In genomic region chr9:31578506-31579173, GRCm38 (mm10) we compare ENCODE assay signal across 19 mouse cellular contexts.
A peak's percentile ranks its signal among the peaks of the same experiment; 100 is the strongest.
DNase-seq lines count a peak whose midpoint lies in the region; ATAC-seq and TF ChIP-seq lines count a peak whose summit lies in the region.
"Had no signal": no experiment of that assay in that cellular context is flagged by ENCODE, and none has a peak within 500 bp of the region (broad histone marks: within the 10 kb centered on the region; RNA-seq: fewer than 3 reads in every experiment).

No protein-coding gene starts in this region.

- no peak for TF ChIP-seq EP300 in stomach, postnatal 0 days (optimal IDR thresholded peaks at IDR 0.05)

- ATAC-seq in forebrain, embryonic 11.5 days (replicated peaks; ENCODE audit: low FRiP score) = no peak
- no peak for ATAC-seq in forebrain, postnatal 0 days
- ATAC-seq in stomach, embryonic 15.5 days (ENCODE audit: insufficient read depth, low FRiP score, low read depth) = 0 out of 2 replicates have a peak, but pooled peaks have one; percentile 18
- no peak for ATAC-seq in stomach, postnatal 0 days (ENCODE audit: low FRiP score, low TSS enrichment)
- ATAC-seq: forebrain, embryonic 14.5 days; hindbrain, postnatal 0 days had no signal

- H3K9ac ChIP-seq in forebrain, embryonic 11.5 days (ENCODE audit: low read length) = no peak overlapping the region
- no peak overlapping the region for H3K9ac ChIP-seq in forebrain, postnatal 0 days
- no peak overlapping the region for H3K9ac ChIP-seq in stomach, embryonic 15.5 days
- H3K9ac ChIP-seq in stomach, postnatal 0 days (ENCODE audit: low read length) = no peak overlapping the region
- H3K9ac ChIP-seq: heart, embryonic 15.5 days; hindbrain, embryonic 13.5 days had no signal

- no peaks in the 10 kb centered on the region for H3K36me3 ChIP-seq in forebrain, embryonic 11.5 days (ENCODE audit: control insufficient read depth, insufficient read depth, low read length)
- H3K36me3 ChIP-seq in forebrain, postnatal 0 days (ENCODE audit: insufficient read depth) = no peaks in the 10 kb centered on the region
- H3K36me3 ChIP-seq in stomach, embryonic 15.5 days = no peaks in the 10 kb centered on the region
- no peaks in the 10 kb centered on the region for H3K36me3 ChIP-seq in stomach, postnatal 0 days (ENCODE audit: control insufficient read depth, insufficient read depth, low read length)
- H3K36me3 ChIP-seq: embryonic facial prominence, embryonic 10.5 days; heart, embryonic 10.5 days; heart, embryonic 15.5 days; hindbrain, embryonic 13.5 days had no signal

- H3K9me3 ChIP-seq in forebrain, embryonic 11.5 days (ENCODE audit: control insufficient read depth, low read length) = no peaks in the 10 kb centered on the region
- no peaks in the 10 kb centered on the region for H3K9me3 ChIP-seq in forebrain, postnatal 0 days (ENCODE audit: low read length)
- H3K9me3 ChIP-seq in stomach, embryonic 15.5 days = no peaks in the 10 kb centered on the region
- no peaks in the 10 kb centered on the region for H3K9me3 ChIP-seq in stomach, postnatal 0 days (ENCODE audit: control insufficient read depth, low read length)
- H3K9me3 ChIP-seq: embryonic facial prominence, embryonic 10.5 days; heart, embryonic 10.5 days; heart, embryonic 15.5 days; hindbrain, embryonic 13.5 days had no signal

- H3K27ac ChIP-seq in forebrain, embryonic 11.5 days (ENCODE audit: low read depth, low read length) = no peak overlapping the region
- H3K27ac ChIP-seq in forebrain, postnatal 0 days (ENCODE audit: low read depth, low read length) = no peak overlapping the region
- no peak overlapping the region for H3K27ac ChIP-seq in stomach, embryonic 15.5 days
- no peak overlapping the region for H3K27ac ChIP-seq in stomach, postnatal 0 days (replicated peaks)
- H3K27ac ChIP-seq: embryonic facial prominence, embryonic 10.5 days; heart, embryonic 10.5 days; heart, embryonic 15.5 days; hindbrain, embryonic 13.5 days; hindbrain, postnatal 0 days had no signal

- H3K27me3 ChIP-seq in forebrain, embryonic 11.5 days (ENCODE audit: control insufficient read depth, insufficient read depth, low read length) = no peaks in the 10 kb centered on the region
- H3K27me3 ChIP-seq in forebrain, postnatal 0 days (ENCODE audit: insufficient read depth, low read length) = no peaks in the 10 kb centered on the region
- H3K27me3 ChIP-seq in stomach, embryonic 15.5 days (replicated peaks) = no peaks in the 10 kb centered on the region
- H3K27me3 ChIP-seq in stomach, postnatal 0 days (ENCODE audit: control insufficient read depth, insufficient read depth, low read length) = no peaks in the 10 kb centered on the region
- H3K27me3 ChIP-seq: hindbrain, embryonic 13.5 days had no signal

- TF ChIP-seq CTCF in forebrain, postnatal 0 days (IDR thresholded peaks at IDR 0.05; ENCODE audit: low read depth) = no peak
- no peak for TF ChIP-seq CTCF in stomach, postnatal 0 days (IDR thresholded peaks at IDR 0.05; ENCODE audit: low read depth)

- intact Hi-C loops in gastrocnemius, postnatal 14 days (cut with DNase I; ENCODE audit: low total_unique reads) = no loop called here

- no peak overlapping the region for H3K4me3 ChIP-seq in forebrain, embryonic 11.5 days (ENCODE audit: low read depth, low read length)
- H3K4me3 ChIP-seq in forebrain, postnatal 0 days (ENCODE audit: low read depth, low read length) = no peak overlapping the region
- no peak overlapping the region for H3K4me3 ChIP-seq in stomach, embryonic 15.5 days (replicated peaks)
- H3K4me3 ChIP-seq in stomach, postnatal 0 days (ENCODE audit: low read depth, low read length) = no peak overlapping the region
- H3K4me3 ChIP-seq: embryonic facial prominence, embryonic 10.5 days; heart, embryonic 10.5 days; heart, embryonic 15.5 days; hindbrain, embryonic 13.5 days had no signal

- peak; percentile 6 for DNase-seq in forebrain, embryonic 11.5 days (ENCODE audit: low spot score)
- no peak for DNase-seq in forebrain, postnatal 0 days
- no peak for DNase-seq in stomach, postnatal 0 days (ENCODE audit: low spot score)
- DNase-seq in gastrocnemius, postnatal 14 days = peak; percentile 32
- no peak for DNase-seq in neural tube, embryonic 10.5 days (ENCODE audit: extremely low spot score, low spot score)
- no peak for DNase-seq in ovary, adult 18-20 months (ENCODE audit: low spot score)
- DNase-seq: adrenal gland, postnatal 10 days; cerebellum, adult 18-20 months; cerebellum, adult 9-11 months; cerebellum, postnatal 36 days; heart, adult 18-20 months; heart, postnatal 14 days had no signal

- no peaks in the 10 kb centered on the region for H3K4me1 ChIP-seq in forebrain, embryonic 11.5 days (replicated peaks; ENCODE audit: control insufficient read depth, insufficient read depth, low read length)
- H3K4me1 ChIP-seq in forebrain, postnatal 0 days (ENCODE audit: insufficient read depth) = no peaks in the 10 kb centered on the region
- no peaks in the 10 kb centered on the region for H3K4me1 ChIP-seq in stomach, embryonic 15.5 days
- H3K4me1 ChIP-seq in stomach, postnatal 0 days (replicated peaks; ENCODE audit: control insufficient read depth, insufficient read depth) = no peaks in the 10 kb centered on the region
- H3K4me1 ChIP-seq: embryonic facial prominence, embryonic 10.5 days; heart, embryonic 10.5 days; heart, embryonic 15.5 days; hindbrain, embryonic 13.5 days had no signal

- H3K4me2 ChIP-seq in forebrain, embryonic 11.5 days (ENCODE audit: low read depth, low read length, severe bottlenecking) = no peak overlapping the region
- no peak overlapping the region for H3K4me2 ChIP-seq in forebrain, postnatal 0 days (ENCODE audit: low read depth)
- H3K4me2 ChIP-seq in stomach, embryonic 15.5 days = no peak overlapping the region
- no peak overlapping the region for H3K4me2 ChIP-seq in stomach, postnatal 0 days (replicated peaks; ENCODE audit: low read depth)
- H3K4me2 ChIP-seq: heart, embryonic 15.5 days; hindbrain, embryonic 13.5 days had no signal

- WGBS in forebrain, embryonic 11.5 days = 92% methylated on average over 8 of the region's 8 CpGs
- 92% methylated on average over 8 of the region's 8 CpGs for WGBS in forebrain, postnatal 0 days
- 82% methylated on average over 8 of the region's 8 CpGs for WGBS in stomach, embryonic 15.5 days
- 87% methylated on average over 8 of the region's 8 CpGs for WGBS in stomach, postnatal 0 days

Comparison
In these comparisons a context has a peak if more than half of its experiments do, and no peak if none do; other contexts are left out.
1. DNase-seq: peak in forebrain, embryonic 11.5 days (single experiment) and gastrocnemius, postnatal 14 days (single experiment); none in forebrain, postnatal 0 days (single experiment), stomach, postnatal 0 days (single experiment), neural tube, embryonic 10.5 days (single experiment) and ovary, adult 18-20 months (single experiment).